Mouse (Mus musculus) spleen, adult 10 weeks (tissue): ENCODE measurements around the gene H2-M10.4. TPM values are rescaled to one million over a fixed set of nuclear protein-coding genes. Genes with fewer than 3 reads are reported as not detected.

ENCODE experiments used
- polyA plus RNA-seq: library from polyadenylated mRNA; stranded (reverse); fragments of 350-450 nt; fragmentation: Illumina TruSeq; extraction: RNeasy Lipid Tissue Mini Kit (QIAGEN cat#74804); gene quantifications from one replicate; pipeline ENCODE4 v1.2.3, GENCODE M21; 2015; ENCODE audit warnings: low replicate concordance; ENCODE audit not compliant: insufficient read depth

Gene H2-M10.4
- polyA plus RNA-seq, result not detected

GRCm38 (mm10) chr17:36462234-36462633 is at the start of gene H2-M10.4:
Gene H2-M10.4 (minus strand): TSS chr17:36462334.

Other genes with a start within 250 kb of the H2-M10.4 start
- 25.3 TPM for gene Rpp21, start 204.3 kb downstream of the H2-M10.4 start, polyA plus RNA-seq
- gene Trim39, start 190.1 kb downstream of the H2-M10.4 start, polyA plus RNA-seq, result 70.6 TPM
- gene H2-M10.2, start 175.8 kb downstream of the H2-M10.4 start, polyA plus RNA-seq, result not detected
- not detected for gene H2-M10.1, start 136.2 kb downstream of the H2-M10.4 start, polyA plus RNA-seq
- not detected for gene H2-M10.3, start 93.9 kb downstream of the H2-M10.4 start, polyA plus RNA-seq
- gene H2-M11, start 84.7 kb upstream of the H2-M10.4 start, polyA plus RNA-seq, result not detected
- gene H2-M9, start 180.3 kb upstream of the H2-M10.4 start, polyA plus RNA-seq, result not detected
- gene H2-M1, start 209.9 kb upstream of the H2-M10.4 start, polyA plus RNA-seq, result not detected